Mouse (Mus musculus) urinary bladder, postnatal 4 days (tissue): Measurements from ENCODE around the gene Chst8.
A peak's percentile ranks its signal among the peaks of the same experiment; 100 is the strongest.

Source experiments
- DNase-seq, 2 experiments: peaks; one replicate each; pipeline ENCODE4 v3.0.0; 2021 to 2022; ENCODE audit warnings: low spot score in 2 of 2

Gene Chst8

GRCm38 (mm10) chr7:34752151-34752762, 60.3 kb downstream of the Chst8 start:
- no peak for DNase-seq

GRCm38 (mm10) chr7:34750350-34750749, 62.2 kb downstream of the Chst8 start:
- DNase-seq, result no peak

- DNase-seq, result no peak
Observed at GRCm38 (mm10) chr7:34749753-34750152, 62.8 kb downstream of the Chst8 start.

DNA sequence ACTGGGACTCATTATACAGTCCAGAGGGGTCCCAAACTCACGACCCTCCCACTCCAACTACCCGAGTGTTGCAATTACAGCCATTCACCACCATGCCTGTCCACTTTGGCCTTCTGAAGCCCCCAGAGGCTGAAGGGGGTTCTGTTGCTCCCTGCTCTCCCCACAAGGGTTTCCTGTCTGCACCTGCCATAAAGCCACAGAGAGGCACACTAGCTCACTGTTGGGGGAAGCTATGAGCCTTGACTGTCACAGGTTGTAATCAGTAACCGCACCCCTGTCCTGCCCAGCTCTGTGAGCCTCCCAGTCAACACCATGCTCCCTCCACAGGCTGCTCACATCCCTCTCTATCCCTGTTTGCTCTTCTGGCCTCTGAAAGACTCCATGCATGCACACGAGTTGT, 64.0 kb downstream of the Chst8 start:
- DNase-seq, result no peak

DNA sequence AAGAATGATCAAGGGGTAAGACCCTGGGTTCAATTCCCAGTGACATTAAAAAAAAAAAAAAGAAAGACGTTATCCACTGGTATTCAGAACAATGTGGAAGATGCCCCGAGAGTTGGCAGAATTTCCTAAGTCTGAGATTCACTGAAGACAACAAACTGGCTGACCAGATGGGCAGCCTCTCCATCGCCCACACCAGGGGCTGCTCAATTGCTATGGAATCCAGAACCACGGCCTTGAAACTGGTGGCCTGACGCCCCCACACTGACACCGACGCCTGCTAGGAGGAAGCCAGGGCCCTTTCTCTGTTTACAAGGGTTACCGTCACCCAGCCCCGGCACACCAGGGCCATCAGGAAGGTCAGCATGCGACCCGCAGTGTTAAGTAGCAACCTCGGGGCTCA, 64.8 kb downstream of the Chst8 start:
- DNase-seq, result no peak

GRCm38 (mm10) chr7:34746586-34746985, 65.9 kb downstream of the Chst8 start:
- DNase-seq, result no peak

DNA sequence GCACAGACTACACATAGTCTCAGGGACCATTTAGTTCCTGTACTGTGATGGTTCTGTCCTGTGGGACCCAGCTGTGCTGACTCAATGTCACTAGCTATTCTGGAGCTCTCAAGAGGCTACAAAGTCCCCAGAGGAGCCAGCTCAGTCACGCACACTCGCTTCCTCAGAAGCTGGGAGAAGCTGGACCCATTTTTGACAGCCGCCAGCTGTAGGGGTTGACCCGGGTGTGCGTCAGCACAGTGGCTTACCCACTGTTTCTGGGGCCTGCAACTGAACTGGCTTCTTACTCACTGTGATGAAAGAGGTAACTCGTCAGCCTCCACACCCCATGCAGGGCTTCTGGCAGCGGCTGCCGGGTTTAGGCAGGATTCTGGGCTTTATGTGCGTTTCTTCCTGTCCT, 66.3 kb downstream of the Chst8 start:
- DNase-seq, result no peak

DNA sequence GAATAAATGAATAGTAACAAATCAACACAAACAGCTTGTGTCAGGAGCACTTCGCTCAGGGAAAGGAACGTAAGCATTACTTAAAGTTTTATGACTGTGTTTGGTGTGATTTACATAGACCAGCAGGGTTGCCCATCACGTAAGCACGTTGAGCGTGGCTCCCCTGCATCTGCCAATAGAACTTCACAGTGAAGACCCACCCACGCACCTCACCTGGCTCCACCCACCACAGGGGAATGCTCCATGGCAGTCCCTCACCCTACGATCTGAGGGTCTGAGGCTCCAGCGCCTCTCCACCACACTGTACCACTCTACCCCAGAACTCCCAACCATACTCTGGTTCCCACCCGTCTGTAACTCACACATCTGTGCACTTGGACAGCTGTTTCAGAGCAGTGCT, 67.1 kb downstream of the Chst8 start:
- no peak for DNase-seq

- DNase-seq, result no peak
Observed at GRCm38 (mm10) chr7:34744994-34745393, 67.5 kb downstream of the Chst8 start.

DNA sequence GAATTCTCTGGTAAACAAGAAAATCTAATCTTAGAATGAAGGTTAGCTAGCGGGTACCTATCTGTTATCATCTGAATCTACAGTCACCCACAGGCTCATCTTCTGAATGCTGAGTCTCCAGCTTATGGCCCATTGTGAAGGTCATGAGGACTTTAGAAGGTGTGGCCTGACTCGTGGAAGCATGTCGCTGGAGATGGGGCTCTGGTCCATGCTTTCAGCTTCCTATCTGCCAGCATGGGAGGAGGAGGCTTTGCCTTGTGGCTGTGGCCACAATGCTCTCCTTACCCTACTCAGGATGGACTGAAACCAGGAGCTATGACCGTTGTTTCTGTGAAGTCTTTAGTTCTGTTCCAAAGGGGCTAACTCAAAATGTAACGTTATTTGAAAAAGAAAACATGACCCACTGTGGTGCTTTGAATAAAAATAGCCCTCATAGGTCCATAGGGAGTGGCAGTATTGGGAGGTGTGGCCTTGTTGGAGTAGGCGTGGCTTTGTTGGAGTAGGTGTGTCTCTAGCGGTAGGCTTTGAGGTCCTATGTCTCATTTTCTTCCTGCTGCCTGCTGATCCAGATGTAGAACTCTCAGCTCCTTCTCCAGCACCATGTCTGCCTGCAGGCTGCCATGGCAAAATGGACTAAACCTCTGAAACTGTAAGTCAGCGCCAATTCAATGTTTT, 69.0 kb downstream of the Chst8 start:
- no peak for DNase-seq

- DNase-seq, result no peak
Observed at GRCm38 (mm10) chr7:34739371-34739770, 73.1 kb downstream of the Chst8 start.

GRCm38 (mm10) chr7:34737206-34737605, 75.3 kb downstream of the Chst8 start:
- DNase-seq, result no peak

- DNase-seq, result no peak
Observed at GRCm38 (mm10) chr7:34734348-34734747, 78.2 kb downstream of the Chst8 start.

DNA sequence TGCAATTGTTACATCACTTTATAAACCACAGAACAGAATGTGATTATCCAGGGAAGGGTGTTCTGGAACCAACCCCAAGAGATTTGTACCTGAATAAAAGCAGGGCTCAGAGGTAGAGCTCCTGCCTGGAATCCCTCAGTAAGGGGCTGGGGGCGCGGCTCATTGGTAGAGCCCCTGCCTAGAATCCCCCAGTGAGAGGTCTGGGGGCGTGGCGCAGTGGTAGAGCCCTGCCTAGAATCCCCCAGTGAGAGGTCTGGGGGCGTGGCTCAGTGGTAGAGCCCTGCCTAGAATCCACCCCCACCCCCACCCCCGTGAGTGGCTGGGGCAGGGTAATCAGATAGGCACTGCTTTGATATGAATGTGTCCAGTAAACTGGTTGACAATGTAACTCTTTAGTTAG, 83.6 kb downstream of the Chst8 start:
- DNase-seq, result no peak

GRCm38 (mm10) chr7:34725206-34725605, 87.3 kb downstream of the Chst8 start:
- no peak for DNase-seq

GRCm38 (mm10) chr7:34722551-34723230, 89.8 kb downstream of the Chst8 start:
- DNase-seq, result no peak

- DNase-seq, result no peak
Observed at GRCm38 (mm10) chr7:34722151-34722550, 90.4 kb downstream of the Chst8 start.

DNA sequence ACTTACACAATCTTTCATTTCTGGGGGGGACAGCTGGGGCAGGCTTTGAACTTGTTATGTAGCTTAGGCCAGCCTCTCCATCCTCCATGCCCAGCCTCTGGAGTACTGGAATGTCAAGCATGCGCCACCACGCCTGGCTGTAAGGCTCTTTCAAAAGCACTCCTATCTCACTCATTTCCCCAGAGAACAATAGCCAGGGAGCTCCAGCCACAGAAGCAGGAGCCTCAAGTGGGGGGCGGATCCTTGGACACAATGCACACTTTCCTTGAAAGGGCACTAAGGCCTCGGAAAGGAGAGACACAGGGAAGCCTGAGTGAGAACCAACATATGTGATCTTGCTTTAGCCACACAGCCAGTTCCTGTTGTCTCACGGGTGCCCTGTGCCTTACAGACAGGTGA, 90.9 kb downstream of the Chst8 start:
- no peak for DNase-seq

DNA sequence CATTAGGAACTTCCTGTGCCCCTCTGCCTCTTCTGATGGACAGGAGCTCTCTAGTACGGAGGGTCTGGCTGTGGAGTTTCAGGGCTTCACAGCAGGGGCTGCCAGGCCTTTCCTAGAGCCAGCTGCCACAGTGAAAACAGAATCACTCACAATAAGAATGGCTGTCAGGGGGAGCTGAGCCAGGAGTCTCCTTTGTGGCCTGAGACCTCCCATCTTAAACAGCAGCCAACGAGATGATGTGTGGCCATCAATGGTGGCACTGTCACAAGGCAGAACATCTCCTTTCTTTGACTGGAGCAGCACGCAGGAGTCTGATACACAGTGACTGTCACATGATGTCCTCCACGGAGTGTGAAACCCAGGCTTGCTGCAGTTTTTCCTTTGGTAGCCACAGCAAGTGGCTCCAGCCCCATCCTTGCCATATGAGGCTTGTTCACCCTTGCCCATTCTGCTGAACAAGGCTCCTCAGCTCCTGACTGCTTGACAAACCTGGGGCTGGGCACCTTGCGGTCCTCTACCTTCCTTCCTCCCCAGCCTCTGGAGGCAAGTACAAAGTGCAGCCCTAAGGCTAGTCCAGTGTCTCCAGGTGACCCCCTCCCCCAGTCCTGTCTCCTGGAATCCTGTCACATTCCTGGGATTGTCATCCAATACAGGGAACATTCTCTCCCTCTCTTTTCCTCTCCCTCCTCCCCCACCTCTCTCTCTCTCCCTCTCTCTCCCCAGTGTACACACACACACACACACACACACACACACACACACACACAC, 91.4 kb downstream of the Chst8 start:
- no peak for DNase-seq

DNA sequence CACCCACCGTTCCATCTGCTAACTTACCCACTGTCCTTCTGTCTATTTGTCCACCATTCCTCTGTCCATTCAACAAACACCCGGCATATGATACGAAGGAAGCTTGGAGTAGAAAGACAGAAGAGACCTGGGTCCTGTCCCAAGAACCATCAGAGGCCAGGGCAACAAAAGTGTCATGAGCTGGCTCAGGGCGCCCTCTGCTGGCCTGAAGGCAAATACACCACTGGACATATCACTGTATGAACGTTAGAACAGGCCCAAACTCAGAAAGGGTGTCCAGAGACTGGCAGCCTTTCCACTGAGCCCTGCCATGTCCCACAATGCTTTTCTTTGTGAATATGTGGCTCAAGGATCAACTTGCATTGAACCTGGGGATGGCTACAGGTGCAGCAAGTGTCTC, 92.9 kb downstream of the Chst8 start:
- DNase-seq, result peak in 1 of 2 experiments; percentile 67

- DNase-seq, result no peak
Observed at GRCm38 (mm10) chr7:34718651-34719050, 93.9 kb downstream of the Chst8 start.

DNA sequence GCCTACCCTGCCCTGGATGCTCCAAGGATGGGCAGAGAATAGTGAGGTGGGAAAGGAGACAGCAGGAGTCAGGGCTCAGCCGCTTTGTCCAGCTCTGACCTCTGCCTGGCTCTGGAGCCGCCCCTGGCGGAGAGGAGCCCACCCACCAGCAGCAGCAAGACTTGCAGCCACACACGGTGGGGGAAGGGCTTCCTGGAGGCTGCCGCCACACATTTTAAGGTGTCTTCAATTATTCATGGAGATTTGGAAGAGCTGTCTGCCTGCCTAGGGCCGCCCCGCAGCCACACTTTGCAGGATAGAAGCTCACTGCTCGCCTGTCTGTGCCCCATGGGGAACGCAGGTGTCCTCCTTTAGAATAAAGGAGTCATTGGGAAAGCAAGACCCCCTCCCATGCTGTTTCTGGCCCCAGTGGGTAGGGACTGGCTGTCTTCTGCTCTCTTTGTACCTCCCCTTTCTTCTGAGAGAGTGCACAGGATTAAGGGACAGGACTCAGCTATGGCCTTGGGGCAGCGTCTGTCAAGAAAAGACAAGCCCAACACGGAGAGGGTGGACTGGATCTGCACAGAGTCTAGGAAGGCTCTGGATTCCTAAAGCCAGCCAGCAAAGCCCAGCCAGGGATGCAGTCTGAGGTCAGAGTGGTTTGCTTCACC, 95.2 kb downstream of the Chst8 start:
- DNase-seq, result no peak
